Mouse (Mus musculus) intestine, embryonic 16.5 days (tissue): ENCODE data around the gene Cwc22. TPM values are rescaled to one million over a fixed set of nuclear protein-coding genes. Genes with fewer than 3 reads are reported as not detected.

ENCODE experiments used
- ATAC-seq: fragments of 200-750 bp; cut with Nextera tagmentation; 2 replicates; pipeline ENCODE4 v1.8.0; 2017; ENCODE audit warnings: moderate TSS enrichment, moderate library complexity
- H3K27ac ChIP-seq: fragments of 300-500 bp; sonication (generic); 2 replicates; pipeline ENCODE4 v1.5.1; 2014; ENCODE audit warnings: mild to moderate bottlenecking, low read length
- H3K27me3 ChIP-seq: fragments of 300-500 bp; sonication (generic); replicated peaks from 2 replicates; pipeline ENCODE4 v1.6.1; 2014; ENCODE audit warnings: low read length, control low read depth, mixed read lengths; ENCODE audit not compliant: control insufficient read depth, insufficient read depth
- H3K36me3 ChIP-seq: fragments of 300-500 bp; sonication (generic); 2 replicates; pipeline ENCODE4 v1.6.1; 2014; ENCODE audit warnings: low read length, control low read depth; ENCODE audit not compliant: control insufficient read depth, insufficient read depth
- H3K4me1 ChIP-seq: fragments of 300-500 bp; sonication (generic); 2 replicates; pipeline ENCODE4 v1.6.1; 2014; ENCODE audit warnings: low read length, control low read depth, mixed read lengths; ENCODE audit not compliant: control insufficient read depth, insufficient read depth
- H3K4me2 ChIP-seq: fragments of 300-500 bp; sonication (generic); 2 replicates; pipeline ENCODE4 v1.6.1; 2014; ENCODE audit warnings: low read depth, low read length, control low read depth
- H3K4me3 ChIP-seq: fragments of 300-500 bp; sonication (generic); 2 replicates; pipeline ENCODE4 v1.5.1; 2014; ENCODE audit warnings: mild to moderate bottlenecking, low read length
- H3K9ac ChIP-seq: fragments of 300-500 bp; sonication (generic); 2 replicates; pipeline ENCODE4 v1.6.1; 2014; ENCODE audit warnings: low read depth, low read length
- H3K9me3 ChIP-seq: fragments of 300-500 bp; sonication (generic); 2 replicates; pipeline ENCODE4 v1.6.1; 2016; ENCODE audit warnings: low read length, control low read depth; ENCODE audit not compliant: control insufficient read depth
- WGBS: fragments of 180-500 bp; shearing (Covaris S2); extraction: QIAGEN DNeasy Blood & Tissue Kit; methylation state at CpG from one replicate; pipeline ENCODE4 v1.1.7; 2014; 5-methylcytosine and 5-hydroxymethylcytosine counted together
- polyA plus RNA-seq: library from polyadenylated mRNA; unstranded; fragments of >200 nt; fragmentation: Nextera tagmentation; extraction: Ambion mirVana; gene quantifications from 2 replicates; pipeline ENCODE4 v1.2.1, GENCODE M21; 2015

Gene Cwc22
- polyA plus RNA-seq, 1 experiment from 2014 or later: 23.9 TPM

DNA sequence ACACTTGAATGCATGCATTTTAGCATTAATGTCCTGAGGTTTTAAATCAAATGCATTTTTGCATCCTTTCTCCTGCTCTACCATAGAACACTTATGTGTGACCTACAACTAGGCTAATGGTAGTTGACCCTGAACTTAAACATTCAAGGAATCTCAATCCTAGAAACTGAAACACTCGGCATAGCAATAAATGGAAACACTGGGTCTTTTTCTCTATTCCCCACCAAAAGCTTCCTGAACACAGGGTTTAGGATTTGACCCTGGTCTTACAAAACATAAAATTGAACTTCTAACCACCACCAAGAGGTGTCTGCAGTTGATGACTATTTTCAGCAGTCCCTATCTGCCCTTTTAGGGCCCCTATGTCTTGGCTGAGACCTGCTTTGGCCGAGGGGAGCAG lies 57.3 kb downstream of the Cwc22 start:
- H3K9ac ChIP-seq: no peak overlapping the region
- 0 out of 2 replicates have a peak, but pooled peaks cover 3% of the 10 kb centered on the region for H3K9me3 ChIP-seq
- ATAC-seq: no peak
- no peaks in the 10 kb centered on the region for H3K27me3 ChIP-seq
- H3K36me3 ChIP-seq: no peaks in the 10 kb centered on the region
- no peak overlapping the region for H3K4me2 ChIP-seq
- 72% methylated on average over 2 of the region's 2 CpGs for WGBS
- no peaks in the 10 kb centered on the region for H3K4me1 ChIP-seq
- H3K27ac ChIP-seq: no peak overlapping the region
- H3K4me3 ChIP-seq: no peak overlapping the region

GRCm38 (mm10) chr2:77888056-77888455 lies 58.1 kb downstream of the Cwc22 start:
- H3K9me3 ChIP-seq: 0 out of 2 replicates have a peak, but pooled peaks cover 3% of the 10 kb centered on the region
- H3K27ac ChIP-seq: no peak overlapping the region
- H3K4me3 ChIP-seq: no peak overlapping the region
- no peaks in the 10 kb centered on the region for H3K27me3 ChIP-seq
- no peaks in the 10 kb centered on the region for H3K36me3 ChIP-seq
- no peak overlapping the region for H3K4me2 ChIP-seq
- 86% methylated on average over 6 of the region's 6 CpGs for WGBS
- H3K4me1 ChIP-seq: no peaks in the 10 kb centered on the region
- no peak for ATAC-seq
- no peak overlapping the region for H3K9ac ChIP-seq

GRCm38 (mm10) chr2:77887166-77887565 lies 59.0 kb downstream of the Cwc22 start:
- H3K9ac ChIP-seq: no peak overlapping the region
- no peaks in the 10 kb centered on the region for H3K27me3 ChIP-seq
- H3K4me3 ChIP-seq: no peak overlapping the region
- H3K27ac ChIP-seq: no peak overlapping the region
- H3K4me2 ChIP-seq: no peak overlapping the region
- ATAC-seq: no peak
- 93% methylated on average over 4 of the region's 4 CpGs for WGBS
- 0 out of 2 replicates have a peak, but pooled peaks cover 3% of the 10 kb centered on the region for H3K9me3 ChIP-seq
- no peaks in the 10 kb centered on the region for H3K36me3 ChIP-seq
- H3K4me1 ChIP-seq: no peaks in the 10 kb centered on the region

GRCm38 (mm10) chr2:77885491-77886130 lies 60.6 kb downstream of the Cwc22 start:
- H3K4me2 ChIP-seq: no peak overlapping the region
- H3K36me3 ChIP-seq: no peaks in the 10 kb centered on the region
- no peaks in the 10 kb centered on the region for H3K27me3 ChIP-seq
- H3K9ac ChIP-seq: no peak overlapping the region
- 82% methylated on average over 10 of the region's 10 CpGs for WGBS
- H3K27ac ChIP-seq: no peak overlapping the region
- no peak for ATAC-seq
- 0 out of 2 replicates have a peak, but pooled peaks cover 2% of the 10 kb centered on the region for H3K9me3 ChIP-seq
- no peak overlapping the region for H3K4me3 ChIP-seq
- no peaks in the 10 kb centered on the region for H3K4me1 ChIP-seq

DNA sequence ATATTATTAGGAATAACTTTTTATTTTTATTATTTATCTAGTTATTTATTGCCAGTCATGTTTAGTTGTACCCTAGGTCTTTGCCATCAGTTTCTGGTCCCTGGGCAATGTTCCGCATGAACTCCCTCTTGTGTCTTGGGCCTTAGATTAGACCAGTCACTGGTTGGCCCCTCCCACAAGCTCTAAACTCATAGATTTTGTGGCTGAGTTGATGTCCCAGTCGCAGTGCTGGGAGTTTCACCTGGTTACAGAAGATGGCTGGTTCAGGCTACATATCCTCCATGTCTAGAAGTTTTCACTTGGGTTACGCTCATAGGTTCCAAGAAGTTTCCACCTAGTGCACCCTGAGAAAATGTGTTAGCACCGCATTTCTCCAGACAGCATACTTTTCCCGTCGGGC lies 61.1 kb downstream of the Cwc22 start:
- Histone ChIP-seq H3K4me3 (no peak overlapping the region), H3K9ac (no peak overlapping the region), H3K36me3 (no peaks in the 10 kb centered on the region), H3K27ac (no peak overlapping the region), H3K27me3 (no peaks in the 10 kb centered on the region), H3K4me1 (no peaks in the 10 kb centered on the region), H3K9me3 (no peaks in the 10 kb centered on the region), H3K4me2 (no peak overlapping the region)
- WGBS: 94% methylated on average over 6 of the region's 6 CpGs
- ATAC-seq: no peak

- no peaks in the 10 kb centered on the region for H3K36me3 ChIP-seq
- no peak overlapping the region for H3K27ac ChIP-seq
- no peak for ATAC-seq
- no peaks in the 10 kb centered on the region for H3K27me3 ChIP-seq
- no peak overlapping the region for H3K4me2 ChIP-seq
- no peaks in the 10 kb centered on the region for H3K9me3 ChIP-seq
- H3K4me3 ChIP-seq: no peak overlapping the region
- no peak overlapping the region for H3K9ac ChIP-seq
- H3K4me1 ChIP-seq: no peaks in the 10 kb centered on the region
- WGBS: 87% methylated on average over 3 of the region's 3 CpGs
Observed at GRCm38 (mm10) chr2:77884491-77884890, 61.7 kb downstream of the Cwc22 start.

GRCm38 (mm10) chr2:77882961-77883360 lies 63.2 kb downstream of the Cwc22 start:
- H3K4me1 ChIP-seq: no peaks in the 10 kb centered on the region
- ATAC-seq: no peak
- 96% methylated on average over 4 of the region's 4 CpGs for WGBS
- no peak overlapping the region for H3K4me3 ChIP-seq
- H3K27me3 ChIP-seq: no peaks in the 10 kb centered on the region
- H3K4me2 ChIP-seq: no peak overlapping the region
- H3K27ac ChIP-seq: no peak overlapping the region
- H3K36me3 ChIP-seq: no peaks in the 10 kb centered on the region
- H3K9me3 ChIP-seq: no peaks in the 10 kb centered on the region
- H3K9ac ChIP-seq: no peak overlapping the region

GRCm38 (mm10) chr2:77881301-77882199 lies 64.6 kb downstream of the Cwc22 start:
- Histone ChIP-seq H3K27ac (no peak overlapping the region), H3K36me3 (no peaks in the 10 kb centered on the region), H3K4me2 (no peak overlapping the region), H3K4me3 (no peak overlapping the region), H3K9me3 (no peaks in the 10 kb centered on the region), H3K9ac (no peak overlapping the region), H3K4me1 (no peaks in the 10 kb centered on the region), H3K27me3 (no peaks in the 10 kb centered on the region)
- ATAC-seq: no peak
- 76% methylated on average over 5 of the region's 5 CpGs for WGBS

- ATAC-seq: no peak
- Histone ChIP-seq H3K27ac (no peak overlapping the region), H3K9me3 (no peaks in the 10 kb centered on the region), H3K4me3 (no peak overlapping the region), H3K4me2 (no peak overlapping the region), H3K27me3 (no peaks in the 10 kb centered on the region), H3K9ac (no peak overlapping the region), H3K36me3 (no peaks in the 10 kb centered on the region), H3K4me1 (no peaks in the 10 kb centered on the region)
- 89% methylated on average over 1 of the region's 1 CpGs for WGBS
Observed at GRCm38 (mm10) chr2:77880351-77880750, 65.8 kb downstream of the Cwc22 start.
